Mouse (Mus musculus): ENCODE results near the gene Exd2. TPM values are rescaled to one million over a fixed set of nuclear protein-coding genes. Genes with fewer than 3 reads are reported as not detected.

Gene Exd2
- total and polyA plus RNA-seq, 2 experiments from 2014 or later, result 6.8 to 32.5 TPM

GRCm38 (mm10) chr12:80530630-80531029, 67.7 kb downstream of the Exd2 start:
- Histone ChIP-seq H3K36me3 (replicated peaks; ENCODE audit: control insufficient read depth, insufficient read depth, low read length) (no peaks in the 10 kb centered on the region), H3K27ac (ENCODE audit: low read depth) (no peak overlapping the region), H3K9me3 (replicated peaks; ENCODE audit: control insufficient read depth, low read length) (no peaks in the 10 kb centered on the region), H3K27me3 (ENCODE audit: control insufficient read depth, insufficient read depth, low read length) (no peaks in the 10 kb centered on the region), H3K4me3 (ENCODE audit: low read depth, low read length) (no peak overlapping the region), H3K9ac (replicated peaks; ENCODE audit: low read depth, low read length) (no peak overlapping the region), H3K4me1 (ENCODE audit: control insufficient read depth, insufficient read depth) (0 out of 2 replicates have a peak, but pooled peaks cover 5% of the 10 kb centered on the region), H3K4me2 (ENCODE audit: low read depth, low read length) (no peak overlapping the region)
- 56% methylated on average over 6 of the region's 6 CpGs for WGBS
- ATAC-seq (ENCODE audit: insufficient read depth, low read depth), result no peak
- DNase-seq (ENCODE audit: low spot score), result no peak
- no peak for TF ChIP-seq EP300 (IDR thresholded peaks at IDR 0.05; ENCODE audit: low read depth)
- TF ChIP-seq CTCF (IDR thresholded peaks at IDR 0.05; ENCODE audit: low read depth), result no peak

- no peaks in the 10 kb centered on the region for H3K36me3 ChIP-seq (replicated peaks; ENCODE audit: control insufficient read depth, insufficient read depth, low read length)
- no peaks in the 10 kb centered on the region for H3K9me3 ChIP-seq (replicated peaks; ENCODE audit: control insufficient read depth, low read length)
- no peak for TF ChIP-seq EP300 (IDR thresholded peaks at IDR 0.05; ENCODE audit: low read depth)
- TF ChIP-seq CTCF (IDR thresholded peaks at IDR 0.05; ENCODE audit: low read depth), result no peak
- no peak overlapping the region for H3K4me3 ChIP-seq (ENCODE audit: low read depth, low read length)
- H3K9ac ChIP-seq (replicated peaks; ENCODE audit: low read depth, low read length), result no peak overlapping the region
- 39% methylated on average over 10 of the region's 10 CpGs for WGBS
- no peak for ATAC-seq (ENCODE audit: insufficient read depth, low read depth)
- no peak for DNase-seq (ENCODE audit: low spot score)
- H3K27me3 ChIP-seq (ENCODE audit: control insufficient read depth, insufficient read depth, low read length), result no peaks in the 10 kb centered on the region
- H3K4me2 ChIP-seq (ENCODE audit: low read depth, low read length), result 0 out of 2 replicates have a peak overlapping the region, but pooled peaks have one; percentile 24
- 0 out of 2 replicates have a peak, but pooled peaks cover 5% of the 10 kb centered on the region for H3K4me1 ChIP-seq (ENCODE audit: control insufficient read depth, insufficient read depth)
- no peak overlapping the region for H3K27ac ChIP-seq (ENCODE audit: low read depth)
Observed at GRCm38 (mm10) chr12:80531585-80531984, 68.7 kb downstream of the Exd2 start.

GRCm38 (mm10) chr12:80533876-80534275, 71.0 kb downstream of the Exd2 start:
- no peak for ATAC-seq (ENCODE audit: insufficient read depth, low read depth)
- Histone ChIP-seq H3K9ac (replicated peaks; ENCODE audit: low read depth, low read length) (no peak overlapping the region), H3K27ac (ENCODE audit: low read depth) (no peak overlapping the region), H3K4me3 (ENCODE audit: low read depth, low read length) (no peak overlapping the region), H3K36me3 (replicated peaks; ENCODE audit: control insufficient read depth, insufficient read depth, low read length) (no peaks in the 10 kb centered on the region), H3K4me2 (ENCODE audit: low read depth, low read length) (no peak overlapping the region), H3K27me3 (ENCODE audit: control insufficient read depth, insufficient read depth, low read length) (no peaks in the 10 kb centered on the region), H3K9me3 (replicated peaks; ENCODE audit: control insufficient read depth, low read length) (no peaks in the 10 kb centered on the region), H3K4me1 (ENCODE audit: control insufficient read depth, insufficient read depth) (0 out of 2 replicates have a peak, but pooled peaks cover 5% of the 10 kb centered on the region)
- TF ChIP-seq CTCF (IDR thresholded peaks at IDR 0.05; ENCODE audit: low read depth), result no peak
- no peak for TF ChIP-seq EP300 (IDR thresholded peaks at IDR 0.05; ENCODE audit: low read depth)
- DNase-seq (ENCODE audit: low spot score), result no peak
- 37% methylated on average over 2 of the region's 2 CpGs for WGBS

- no peak for DNase-seq (ENCODE audit: low spot score)
- 69% methylated on average over 2 of the region's 2 CpGs for WGBS
- no peak overlapping the region for H3K4me3 ChIP-seq (ENCODE audit: low read depth, low read length)
- H3K9ac ChIP-seq (replicated peaks; ENCODE audit: low read depth, low read length), result no peak overlapping the region
- no peaks in the 10 kb centered on the region for H3K36me3 ChIP-seq (replicated peaks; ENCODE audit: control insufficient read depth, insufficient read depth, low read length)
- TF ChIP-seq EP300 (IDR thresholded peaks at IDR 0.05; ENCODE audit: low read depth) (no peak), CTCF (IDR thresholded peaks at IDR 0.05; ENCODE audit: low read depth) (no peak)
- H3K9me3 ChIP-seq (replicated peaks; ENCODE audit: control insufficient read depth, low read length), result no peaks in the 10 kb centered on the region
- ATAC-seq (ENCODE audit: insufficient read depth, low read depth), result no peak
- H3K4me2 ChIP-seq (ENCODE audit: low read depth, low read length), result no peak overlapping the region
- H3K27ac ChIP-seq (ENCODE audit: low read depth), result no peak overlapping the region
- H3K27me3 ChIP-seq (ENCODE audit: control insufficient read depth, insufficient read depth, low read length), result no peaks in the 10 kb centered on the region
- H3K4me1 ChIP-seq (ENCODE audit: control insufficient read depth, insufficient read depth), result no peaks in the 10 kb centered on the region
Observed at GRCm38 (mm10) chr12:80537313-80537712, 74.4 kb downstream of the Exd2 start.

GRCm38 (mm10) chr12:80538311-80538710, 75.4 kb downstream of the Exd2 start:
- no peaks in the 10 kb centered on the region for H3K36me3 ChIP-seq (replicated peaks; ENCODE audit: control insufficient read depth, insufficient read depth, low read length)
- ATAC-seq (ENCODE audit: insufficient read depth, low read depth) (no peak), DNase-seq (ENCODE audit: low spot score) (no peak)

GRCm38 (mm10) chr12:80545310-80545709, 82.4 kb downstream of the Exd2 start:
- DNase-seq (ENCODE audit: low spot score) (no peak), ATAC-seq (ENCODE audit: insufficient read depth, low read depth) (no peak)
- no peaks in the 10 kb centered on the region for H3K9me3 ChIP-seq (replicated peaks; ENCODE audit: control insufficient read depth, low read length)
- H3K4me3 ChIP-seq (ENCODE audit: low read depth, low read length), result no peak overlapping the region
- WGBS, result 24% methylated on average over 4 of the region's 4 CpGs
- no peak overlapping the region for H3K9ac ChIP-seq (replicated peaks; ENCODE audit: low read depth, low read length)
- H3K36me3 ChIP-seq (replicated peaks; ENCODE audit: control insufficient read depth, insufficient read depth, low read length), result no peaks in the 10 kb centered on the region
- H3K4me2 ChIP-seq (ENCODE audit: low read depth, low read length), result no peak overlapping the region
- H3K4me1 ChIP-seq (ENCODE audit: control insufficient read depth, insufficient read depth), result peaks cover 8% of the 10 kb centered on the region
- no peak for TF ChIP-seq CTCF (IDR thresholded peaks at IDR 0.05; ENCODE audit: low read depth)
- TF ChIP-seq EP300 (IDR thresholded peaks at IDR 0.05; ENCODE audit: low read depth), result no peak
- no peaks in the 10 kb centered on the region for H3K27me3 ChIP-seq (ENCODE audit: control insufficient read depth, insufficient read depth, low read length)
- H3K27ac ChIP-seq (ENCODE audit: low read depth), result no peak overlapping the region

More at GRCm38 (mm10) chr12:80538311-80538710, 75.4 kb downstream of the Exd2 start:
- Histone ChIP-seq H3K27me3 (ENCODE audit: control insufficient read depth, insufficient read depth, low read length) (no peaks in the 10 kb centered on the region), H3K4me2 (ENCODE audit: low read depth, low read length) (no peak overlapping the region), H3K27ac (ENCODE audit: low read depth) (peak overlapping the region; percentile 15; the same call in 1 of the 2 replicates), H3K4me3 (ENCODE audit: low read depth, low read length) (no peak overlapping the region), H3K4me1 (ENCODE audit: control insufficient read depth, insufficient read depth) (no peaks in the 10 kb centered on the region), H3K9me3 (replicated peaks; ENCODE audit: control insufficient read depth, low read length) (no peaks in the 10 kb centered on the region), H3K9ac (replicated peaks; ENCODE audit: low read depth, low read length) (no peak overlapping the region)
- 51% methylated on average over 6 of the region's 6 CpGs for WGBS
- TF ChIP-seq CTCF (IDR thresholded peaks at IDR 0.05; ENCODE audit: low read depth) (no peak), EP300 (IDR thresholded peaks at IDR 0.05; ENCODE audit: low read depth) (no peak)
